Mouse (Mus musculus) thymus, adult 2 months (tissue): Measurements from ENCODE around the gene Bcl7c. TPM values are rescaled to one million over a fixed set of nuclear protein-coding genes. Genes with fewer than 3 reads are reported as not detected.
A peak's percentile ranks its signal among the peaks of the same experiment; 100 is the strongest.

Experiments
- DNase-seq: peaks from one replicate; pipeline ENCODE4 v3.0.0; 2021
- H3K27ac ChIP-seq: fragments of 200-500 bp; 2 replicates; pipeline ENCODE4 v1.5.1; 2012; ENCODE audit warnings: low read length, control low read depth; ENCODE audit not compliant: control insufficient read depth, insufficient read depth
- H3K27me3 ChIP-seq: fragments of 200-500 bp; 2 replicates; pipeline ENCODE4 v1.6.1; 2012; ENCODE audit warnings: mild to moderate bottlenecking, low read length, moderate library complexity, mixed read lengths; ENCODE audit not compliant: control insufficient read depth, insufficient read depth
- H3K36me3 ChIP-seq: fragments of 200-500 bp; 2 replicates; pipeline ENCODE4 v1.6.1; 2012; ENCODE audit warnings: mild to moderate bottlenecking, low read length, moderate library complexity; ENCODE audit not compliant: control insufficient read depth, insufficient read depth
- H3K4me1 ChIP-seq: fragments of 200-500 bp; replicated peaks from 2 replicates; pipeline ENCODE4 v1.6.1; 2012; ENCODE audit warnings: low read length; ENCODE audit not compliant: control insufficient read depth, insufficient read depth
- H3K4me3 ChIP-seq: fragments of 200-500 bp; 2 replicates; pipeline ENCODE4 v1.5.1; 2012; ENCODE audit warnings: mild to moderate bottlenecking, low read length, control low read depth, moderate library complexity; ENCODE audit not compliant: control insufficient read depth, insufficient read depth
- CTCF ChIP-seq: fragments of 200-500 bp; IDR thresholded peaks from 2 replicates; pipeline ENCODE4 v1.5.1; 2012; ENCODE audit warnings: mild to moderate bottlenecking, control low read depth, low read length, moderate library complexity, borderline replicate concordance; ENCODE audit not compliant: control insufficient read depth, poor library complexity, insufficient read depth; ENCODE audit errors: extremely low read depth
- POLR2A ChIP-seq: fragments of 200-500 bp; IDR thresholded peaks from 2 replicates; pipeline ENCODE4 v1.6.1; 2012; ENCODE audit warnings: mild to moderate bottlenecking, low read length, control low read depth, moderate library complexity; ENCODE audit not compliant: control insufficient read depth, poor library complexity, insufficient read depth; ENCODE audit errors: extremely low read depth
- WGBS: fragments of 180-500 bp; shearing (Covaris S2); methylation state at CpG from one replicate; pipeline ENCODE4 v1.1.7; 2018; 5-methylcytosine and 5-hydroxymethylcytosine counted together
- polyA plus RNA-seq: library from polyadenylated mRNA; depleted of rRNA; stranded (reverse); fragments of >200 nt; gene quantifications from 2 replicates; pipeline ENCODE4 v1.2.3, GENCODE M21; 2012

Gene Bcl7c
- polyA plus RNA-seq, 1 experiment: 61.2 TPM

GRCm38 (mm10) chr7:127718339-127718738 is 9.6 kb upstream of the Bcl7c start:
- H3K27me3 ChIP-seq: no peaks in the 10 kb centered on the region; the same call in 1 of the 2 replicates
- H3K27ac ChIP-seq: no peak overlapping the region
- TF ChIP-seq POLR2A (no peak), CTCF (no peak)
- WGBS: 93% methylated on average over 6 of the region's 6 CpGs
- peaks cover 6% of the 10 kb centered on the region; the same call in 1 of the 2 replicates for H3K4me1 ChIP-seq
- H3K36me3 ChIP-seq: no peaks in the 10 kb centered on the region
- no peak overlapping the region for H3K4me3 ChIP-seq
- no peak for DNase-seq

- Histone ChIP-seq H3K27me3 (no peaks in the 10 kb centered on the region; the same call in 1 of the 2 replicates), H3K4me1 (peaks cover 17% of the 10 kb centered on the region), H3K4me3 (peak overlapping the region; percentile 35), H3K27ac (no peak overlapping the region), H3K36me3 (no peaks in the 10 kb centered on the region)
- peak; percentile 76 for DNase-seq
- peak; percentile 92; the same call in 1 of the 2 replicates for TF ChIP-seq CTCF
- no peak for TF ChIP-seq POLR2A
- WGBS: 4% methylated on average over 41 of the region's 41 CpGs
Observed at GRCm38 (mm10) chr7:127716992-127717391, 8.3 kb upstream of the Bcl7c start.

GRCm38 (mm10) chr7:127714816-127715215 is 6.1 kb upstream of the Bcl7c start:
- TF ChIP-seq CTCF (no peak), POLR2A (no peak)
- no peak for DNase-seq
- no peak overlapping the region for H3K4me3 ChIP-seq
- H3K27ac ChIP-seq: no peak overlapping the region
- no peaks in the 10 kb centered on the region; the same call in 1 of the 2 replicates for H3K27me3 ChIP-seq
- no peaks in the 10 kb centered on the region for H3K36me3 ChIP-seq
- 94% methylated on average over 4 of the region's 4 CpGs for WGBS
- H3K4me1 ChIP-seq: peaks cover 17% of the 10 kb centered on the region

GRCm38 (mm10) chr7:127712461-127713385 is 4.0 kb upstream of the Bcl7c start, which contains the start of gene Ctf1:
Gene Ctf1, plus strand, starts transcription at chr7:127712736.
- Histone ChIP-seq H3K27ac (peak within 1 kb of the TSS; percentile 10; the same call in 1 of the 2 replicates), H3K4me1 (peaks cover 23% of the 10 kb centered on the region), H3K27me3 (no peaks in the 10 kb centered on the region; the same call in 1 of the 2 replicates), H3K4me3 (0 out of 2 replicates have a peak within 1 kb of the TSS, but pooled peaks have one; percentile 3), H3K36me3 (no peaks in the 10 kb centered on the region)
- WGBS: 31% methylated on average over 28 of the region's 28 CpGs
- DNase-seq: peak; percentile 79
- no peak for TF ChIP-seq POLR2A
- TF ChIP-seq CTCF: no peak

- no peak for TF ChIP-seq POLR2A
- no peak for TF ChIP-seq CTCF
- Histone ChIP-seq H3K4me3 (no peak overlapping the region), H3K27me3 (no peaks in the 10 kb centered on the region), H3K4me1 (peaks cover 26% of the 10 kb centered on the region), H3K36me3 (no peaks in the 10 kb centered on the region), H3K27ac (no peak overlapping the region)
- no peak for DNase-seq
- WGBS: 24% methylated on average over 3 of the region's 3 CpGs
Observed at GRCm38 (mm10) chr7:127711456-127711855, 2.7 kb upstream of the Bcl7c start.

- no peaks in the 10 kb centered on the region for H3K27me3 ChIP-seq
- WGBS: 76% methylated on average over 3 of the region's 3 CpGs
- TF ChIP-seq POLR2A: no peak
- TF ChIP-seq CTCF: no peak
- H3K36me3 ChIP-seq: no peaks in the 10 kb centered on the region
- peaks cover 26% of the 10 kb centered on the region for H3K4me1 ChIP-seq
- H3K4me3 ChIP-seq: no peak overlapping the region
- H3K27ac ChIP-seq: no peak overlapping the region
- DNase-seq: no peak
Observed at GRCm38 (mm10) chr7:127711031-127711430, 2.3 kb upstream of the Bcl7c start.
